Mouse (Mus musculus) neural tube, embryonic 12.5 days (tissue): ENCODE measurements around the gene Six4. TPM values are rescaled to one million over a fixed set of nuclear protein-coding genes. Genes with fewer than 3 reads are reported as not detected.
"Not testable (repeated sequence)": the region's sequence is repeated elsewhere in the genome, so short reads cannot be mapped to it uniquely, and the experiment has no call there.

Source experiments
- ATAC-seq: fragments of 200-750 bp; cut with Nextera tagmentation; 2 replicates; pipeline ENCODE4 v1.8.0; 2017; ENCODE audit warnings: low read depth, mild to moderate bottlenecking, moderate TSS enrichment, moderate library complexity; ENCODE audit not compliant: low FRiP score
- H3K27ac ChIP-seq: fragments of 300-500 bp; sonication (generic); 2 replicates; pipeline ENCODE4 v1.5.1; 2016
- H3K27me3 ChIP-seq: fragments of 300-500 bp; sonication (generic); replicated peaks from 2 replicates; pipeline ENCODE4 v1.6.1; 2016; ENCODE audit warnings: mild to moderate bottlenecking
- H3K36me3 ChIP-seq: fragments of 300-500 bp; sonication (generic); 2 replicates; pipeline ENCODE4 v1.6.1; 2016; ENCODE audit warnings: mild to moderate bottlenecking
- H3K4me1 ChIP-seq: fragments of 300-500 bp; sonication (generic); 2 replicates; pipeline ENCODE4 v1.6.1; 2016
- H3K4me2 ChIP-seq: fragments of 300-500 bp; sonication (generic); replicated peaks from 2 replicates; pipeline ENCODE4 v1.6.1; 2016; ENCODE audit warnings: mild to moderate bottlenecking
- H3K4me3 ChIP-seq: fragments of 300-500 bp; sonication (generic); 2 replicates; pipeline ENCODE4 v1.5.1; 2016
- H3K9ac ChIP-seq: fragments of 300-500 bp; sonication (generic); 2 replicates; pipeline ENCODE4 v1.6.1; 2016; ENCODE audit warnings: mild to moderate bottlenecking
- H3K9me3 ChIP-seq: fragments of 300-500 bp; sonication (generic); 2 replicates; pipeline ENCODE4 v1.6.1; 2016; ENCODE audit warnings: mild to moderate bottlenecking
- WGBS: fragments of 180-500 bp; shearing (Covaris S2); methylation state at CpG from one replicate; pipeline ENCODE4 v1.1.7; 2016; 5-methylcytosine and 5-hydroxymethylcytosine counted together
- polyA plus RNA-seq: library from polyadenylated mRNA; unstranded; fragments of >200 nt; fragmentation: Nextera tagmentation; extraction: Ambion mirVana; gene quantifications from 2 replicates; pipeline ENCODE4 v1.2.1, GENCODE M21; 2016

Six4 gene
- polyA plus RNA-seq, result 5.0 and 6.8 TPM in 2 replicates

DNA sequence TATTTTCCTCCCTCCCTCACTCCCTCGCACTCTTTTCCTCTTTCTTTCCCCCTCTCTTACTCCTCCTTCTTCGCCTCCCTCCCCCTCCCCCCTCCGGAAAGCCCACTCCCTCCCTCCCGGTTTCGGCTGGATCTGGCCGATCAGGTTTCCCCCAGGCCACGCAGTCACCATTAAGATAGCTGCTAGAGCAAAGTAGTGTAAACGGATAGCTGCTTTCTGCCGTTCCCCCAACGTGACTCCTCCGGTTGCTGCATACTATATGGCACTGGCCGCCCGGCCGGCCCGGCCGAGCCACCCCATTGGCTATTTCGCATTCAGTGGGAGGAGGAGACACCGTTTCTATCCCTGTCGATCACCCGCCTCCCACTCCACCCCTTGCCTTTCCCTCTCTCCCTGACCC lies at the start of gene Six4:
Six4 (minus strand) TSS at position 261 of the 400 bp plus-strand sequence.
- Histone ChIP-seq H3K4me2 (peak within 1 kb of the TSS; percentile 98), H3K9me3 (no peaks in the 10 kb centered on the region), H3K4me1 (peaks cover 20% of the 10 kb centered on the region), H3K4me3 (peak within 1 kb of the TSS; percentile 71), H3K27ac (peak within 1 kb of the TSS; percentile 57), H3K9ac (peak within 1 kb of the TSS; percentile 72), H3K36me3 (no peaks in the 10 kb centered on the region), H3K27me3 (peaks cover 14% of the 10 kb centered on the region)
- under 1% methylated on average over 20 of the region's 20 CpGs for whole genome bisulfite sequencing
- peak; percentile 84 for ATAC-seq

DNA sequence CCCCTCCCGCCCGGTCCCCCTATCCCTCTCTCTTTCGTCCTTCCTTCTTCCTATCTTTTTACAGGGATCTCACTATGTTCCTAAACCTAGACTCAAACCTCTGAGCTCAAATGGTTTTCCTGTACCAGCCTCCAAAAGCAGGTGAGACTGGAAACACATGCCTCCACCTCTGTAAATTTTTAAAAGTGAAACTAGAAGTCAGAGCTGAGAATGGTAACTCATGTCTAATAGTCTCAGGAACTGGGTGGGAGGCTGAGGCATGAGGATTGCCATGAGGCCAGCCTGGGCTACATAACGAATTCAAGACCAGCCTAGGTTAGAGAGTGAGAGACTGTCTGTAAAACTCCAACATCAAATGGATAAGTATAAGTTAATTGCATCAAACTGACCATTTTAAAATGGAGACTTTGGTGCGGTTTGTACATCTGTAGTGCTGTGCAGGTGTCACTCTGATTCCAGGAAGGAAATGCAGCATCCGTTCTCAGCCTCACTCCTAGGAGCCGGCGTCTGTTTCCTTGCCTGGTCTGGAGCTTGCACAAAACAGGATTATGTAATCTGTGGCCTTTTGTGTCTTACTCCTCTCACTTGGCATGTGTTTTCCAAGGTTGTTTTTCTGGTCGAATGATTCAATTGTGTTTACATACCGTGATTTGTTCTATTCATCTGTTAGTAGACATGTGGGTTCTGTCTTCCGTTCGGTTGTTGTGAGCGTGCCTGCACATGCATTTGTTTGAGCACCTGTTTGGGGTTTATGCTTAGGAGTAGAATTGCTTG lies 49.3 kb upstream of the Six4 start:
- Histone ChIP-seq H3K36me3 (no peaks in the 10 kb centered on the region), H3K27me3 (no peaks in the 10 kb centered on the region), H3K4me2 (no peak overlapping the region), H3K9ac (no peak overlapping the region), H3K27ac (no peak overlapping the region), H3K4me1 (no peaks in the 10 kb centered on the region), H3K4me3 (no peak overlapping the region), H3K9me3 (peaks cover 8% of the 10 kb centered on the region; the same call in 1 of the 2 replicates)
- no peak for ATAC-seq
- WGBS, result 80% methylated on average over 13 of the region's 13 CpGs

DNA sequence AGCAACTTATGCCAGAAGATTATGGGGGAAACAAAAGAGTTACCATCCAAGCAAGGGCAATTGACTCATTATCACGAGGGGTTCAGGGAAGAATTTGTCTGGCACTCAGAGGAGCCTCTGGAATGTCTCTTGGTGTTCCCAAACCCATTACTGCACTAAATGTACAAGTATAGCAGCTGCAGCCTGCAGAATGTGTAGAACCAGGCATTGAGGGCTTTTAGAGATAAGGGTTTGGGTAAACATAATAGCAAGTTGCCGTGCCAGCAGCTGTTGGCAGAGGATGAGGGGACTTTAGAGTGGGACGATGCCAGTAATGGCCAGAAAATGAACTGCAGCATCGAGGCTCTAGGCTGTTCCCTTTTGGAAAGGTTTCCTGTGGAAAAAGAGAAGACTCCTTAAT lies 47.1 kb upstream of the Six4 start:
- no peak for ATAC-seq
- WGBS, result 74% methylated on average over 4 of the region's 4 CpGs

DNA sequence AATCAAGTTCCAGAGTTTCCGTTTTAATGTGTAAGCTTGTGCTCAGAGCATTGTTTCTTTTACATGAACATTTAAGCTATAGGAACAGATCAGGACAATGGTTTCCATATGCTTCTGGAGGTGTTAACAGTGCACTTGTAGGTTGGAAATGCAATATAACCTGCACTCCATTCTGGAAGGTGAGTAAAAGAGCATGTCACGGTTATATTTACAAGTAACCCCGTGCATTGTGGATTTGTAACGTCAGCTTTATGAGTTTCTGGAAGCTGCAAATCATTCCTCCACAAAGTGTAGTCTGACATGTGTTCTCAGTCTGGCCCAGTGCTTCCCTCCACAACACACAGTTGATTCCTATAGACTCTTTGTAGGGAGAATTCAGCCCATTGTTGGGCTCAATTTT lies 40.9 kb upstream of the Six4 start:
- H3K9ac ChIP-seq, result no peak overlapping the region
- no peaks in the 10 kb centered on the region for H3K36me3 ChIP-seq
- no peak for ATAC-seq
- no peaks in the 10 kb centered on the region for H3K27me3 ChIP-seq
- H3K27ac ChIP-seq, result no peak overlapping the region
- H3K4me3 ChIP-seq, result no peak overlapping the region
- no peaks in the 10 kb centered on the region for H3K4me1 ChIP-seq
- WGBS, result 70% methylated on average over 4 of the region's 4 CpGs
- no peaks in the 10 kb centered on the region for H3K9me3 ChIP-seq
- H3K4me2 ChIP-seq, result no peak overlapping the region

More for the DNA sequence above, 47.1 kb upstream of the Six4 start:
- Histone ChIP-seq H3K4me2 (no peak overlapping the region), H3K4me1 (no peaks in the 10 kb centered on the region), H3K9me3 (peaks cover under 1% of the 10 kb centered on the region; the same call in 1 of the 2 replicates), H3K36me3 (no peaks in the 10 kb centered on the region), H3K4me3 (no peak overlapping the region), H3K27ac (no peak overlapping the region), H3K27me3 (no peaks in the 10 kb centered on the region), H3K9ac (no peak overlapping the region)

DNA sequence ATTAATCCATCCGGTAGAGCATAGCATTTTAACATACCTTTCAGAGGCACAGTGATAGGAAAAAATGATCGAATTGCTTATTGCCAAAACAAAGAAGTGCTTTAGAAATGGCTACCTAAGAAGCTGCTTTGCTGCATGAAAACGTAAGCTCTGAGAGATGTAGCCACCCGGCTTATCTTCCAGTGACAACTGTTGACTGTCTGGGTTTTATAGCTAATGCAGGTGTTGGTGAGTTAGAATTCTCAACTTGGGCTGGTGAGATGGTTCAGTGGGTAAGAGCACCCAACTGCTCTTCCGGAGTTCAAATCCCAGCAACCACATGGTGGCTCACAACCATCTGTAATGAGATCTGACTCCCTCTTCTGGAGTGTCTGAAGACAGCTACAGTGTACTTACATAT lies 37.8 kb upstream of the Six4 start:
- not testable (repeated sequence) for ATAC-seq, H3K4me3 ChIP-seq, H3K9ac ChIP-seq, H3K36me3 ChIP-seq, H3K4me1 ChIP-seq, H3K27me3 ChIP-seq, H3K9me3 ChIP-seq, H3K4me2 ChIP-seq, H3K27ac ChIP-seq
- 91% methylated on average over 5 of the region's 5 CpGs for WGBS

DNA sequence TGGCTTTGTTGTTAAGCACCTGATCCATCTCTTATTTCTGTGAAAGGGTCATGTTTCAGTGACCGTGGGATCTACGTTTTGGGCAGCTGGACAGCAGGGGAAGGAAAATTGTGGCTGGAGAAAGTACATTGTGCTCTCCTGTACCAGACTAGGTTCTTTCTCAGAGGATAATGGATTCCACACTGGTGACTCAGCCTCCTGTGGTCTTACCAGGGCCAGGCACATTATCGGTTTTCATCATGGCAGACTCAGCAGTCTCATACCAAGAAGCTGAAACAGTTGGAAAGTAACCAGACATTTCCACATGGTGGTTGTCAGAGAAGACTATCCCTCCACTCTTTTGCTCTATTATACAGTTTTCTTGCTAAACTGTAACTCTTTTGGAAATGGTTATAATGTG lies 34.0 kb upstream of the Six4 start:
- Histone ChIP-seq H3K9me3 (no peaks in the 10 kb centered on the region), H3K4me1 (no peaks in the 10 kb centered on the region), H3K27ac (no peak overlapping the region), H3K4me3 (no peak overlapping the region), H3K36me3 (no peaks in the 10 kb centered on the region), H3K4me2 (no peak overlapping the region), H3K27me3 (no peaks in the 10 kb centered on the region), H3K9ac (no peak overlapping the region)
- no peak for ATAC-seq
- WGBS, result 71% methylated on average over 3 of the region's 3 CpGs

DNA sequence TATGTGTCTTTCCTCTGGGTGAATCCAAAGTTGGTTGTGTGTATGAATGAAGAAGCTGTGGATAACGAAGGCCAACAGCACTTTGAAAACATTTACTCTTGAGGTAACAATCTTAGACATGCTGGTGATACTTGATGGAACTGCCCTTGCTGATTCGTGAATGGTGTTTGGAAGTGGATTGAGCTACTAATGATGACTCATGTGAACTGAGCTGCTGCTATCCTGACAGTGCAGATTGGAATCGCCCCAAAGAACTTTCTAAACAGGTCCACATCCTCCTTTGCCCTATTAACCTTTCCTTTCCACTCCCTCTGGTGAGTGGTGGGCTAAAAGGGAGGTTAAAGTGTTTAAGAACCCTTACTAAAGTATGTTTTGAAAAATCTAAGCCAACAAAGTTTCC lies 27.5 kb upstream of the Six4 start:
- no peak for ATAC-seq
- Histone ChIP-seq H3K4me2 (no peak overlapping the region), H3K9me3 (no peaks in the 10 kb centered on the region), H3K36me3 (no peaks in the 10 kb centered on the region), H3K27ac (no peak overlapping the region), H3K9ac (no peak overlapping the region), H3K4me1 (no peaks in the 10 kb centered on the region), H3K27me3 (no peaks in the 10 kb centered on the region), H3K4me3 (no peak overlapping the region)
- WGBS, result 87% methylated on average over 3 of the region's 3 CpGs

DNA sequence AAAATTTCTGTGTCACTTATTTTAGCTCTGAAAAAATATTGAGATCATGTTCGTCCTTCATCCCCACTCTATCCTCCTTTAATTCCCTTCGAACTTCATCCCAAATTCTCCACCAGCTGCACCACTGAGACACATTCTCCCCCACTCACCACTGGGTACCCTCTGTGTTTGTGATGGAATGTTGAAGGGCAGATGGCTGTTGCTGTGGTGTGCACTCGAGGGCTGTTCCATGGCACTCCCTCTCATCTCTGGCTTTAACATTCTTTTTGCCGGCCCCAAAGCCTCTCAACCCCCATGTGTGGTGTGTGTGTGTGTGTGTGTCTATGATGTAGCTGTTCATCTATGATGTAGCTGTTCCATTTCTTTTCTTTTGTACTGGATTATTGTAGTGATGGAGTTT lies 12.0 kb upstream of the Six4 start:
- H3K4me2 ChIP-seq, result 0 out of 2 replicates have a peak overlapping the region, but pooled peaks have one; percentile 6
- ATAC-seq, result no peak

DNA sequence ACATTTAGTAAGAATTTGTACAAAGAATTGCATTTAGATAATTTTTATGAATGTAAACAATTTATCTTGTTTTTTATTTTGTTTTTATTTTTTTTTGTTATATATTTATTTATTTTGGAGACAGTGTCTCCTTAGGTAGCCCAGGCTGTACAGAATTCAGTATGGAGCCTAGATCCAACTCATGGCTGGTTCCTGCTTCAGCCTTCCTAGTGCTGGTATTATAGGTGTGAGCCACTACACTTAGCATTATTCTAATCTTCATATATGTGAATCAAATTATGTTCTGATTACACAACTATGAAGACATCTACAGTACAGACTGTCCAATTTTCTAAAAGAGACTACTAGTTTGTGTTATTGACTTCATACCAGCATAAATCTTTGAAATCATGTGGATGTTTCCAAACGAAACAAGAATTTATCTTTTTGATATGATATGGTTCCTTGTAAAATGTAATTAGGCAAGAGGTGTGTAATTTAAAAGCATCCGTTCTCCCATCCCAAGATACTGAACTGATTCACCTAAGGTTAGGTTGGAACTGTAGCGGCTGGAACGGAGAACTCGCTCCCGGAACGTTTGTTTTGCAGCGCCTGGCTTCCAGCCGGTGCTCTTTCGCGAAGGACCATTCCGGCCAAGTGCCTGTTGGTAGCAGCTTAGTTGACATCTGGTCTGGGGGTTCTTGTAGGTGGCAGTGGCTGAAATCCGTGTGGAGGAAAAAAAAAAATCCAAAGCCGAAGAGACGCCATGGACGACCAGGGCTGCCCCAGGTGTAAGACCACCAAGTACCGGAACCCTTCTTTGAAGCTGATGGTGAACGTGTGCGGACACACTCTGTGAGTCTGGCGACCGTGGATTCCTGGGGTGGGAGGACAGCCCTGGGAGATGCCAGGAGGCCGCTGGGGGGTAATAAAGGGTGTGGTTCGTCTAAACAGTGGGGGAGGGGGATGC lies 10.1 kb upstream of the Six4 start, which contains the start of gene Mnat1:
Mnat1 (plus strand) TSS at position 625 of the 949 bp plus-strand sequence.
- 2% methylated on average over 23 of the region's 23 CpGs for WGBS
- H3K4me3 ChIP-seq, result peak within 1 kb of the TSS; percentile 66
- H3K27ac ChIP-seq, result no peak within 1 kb of the TSS
- H3K4me2 ChIP-seq, result peak within 1 kb of the TSS; percentile 71
- peaks cover 6% of the 10 kb centered on the region; the same call in 1 of the 2 replicates for H3K4me1 ChIP-seq
- no peaks in the 10 kb centered on the region for H3K36me3 ChIP-seq
- peak within 1 kb of the TSS; percentile 74 for H3K9ac ChIP-seq
- no peaks in the 10 kb centered on the region for H3K9me3 ChIP-seq
- H3K27me3 ChIP-seq, result no peaks in the 10 kb centered on the region
- ATAC-seq, result peak; percentile 71

More for the DNA sequence above, 12.0 kb upstream of the Six4 start:
- H3K4me1 ChIP-seq, result peaks cover 6% of the 10 kb centered on the region; the same call in 1 of the 2 replicates
- H3K36me3 ChIP-seq, result no peaks in the 10 kb centered on the region
- no peak overlapping the region for H3K4me3 ChIP-seq
- H3K9me3 ChIP-seq, result no peaks in the 10 kb centered on the region
- 77% methylated on average over 4 of the region's 4 CpGs for WGBS
- H3K27ac ChIP-seq, result no peak overlapping the region
- H3K9ac ChIP-seq, result no peak overlapping the region
- H3K27me3 ChIP-seq, result no peaks in the 10 kb centered on the region

DNA sequence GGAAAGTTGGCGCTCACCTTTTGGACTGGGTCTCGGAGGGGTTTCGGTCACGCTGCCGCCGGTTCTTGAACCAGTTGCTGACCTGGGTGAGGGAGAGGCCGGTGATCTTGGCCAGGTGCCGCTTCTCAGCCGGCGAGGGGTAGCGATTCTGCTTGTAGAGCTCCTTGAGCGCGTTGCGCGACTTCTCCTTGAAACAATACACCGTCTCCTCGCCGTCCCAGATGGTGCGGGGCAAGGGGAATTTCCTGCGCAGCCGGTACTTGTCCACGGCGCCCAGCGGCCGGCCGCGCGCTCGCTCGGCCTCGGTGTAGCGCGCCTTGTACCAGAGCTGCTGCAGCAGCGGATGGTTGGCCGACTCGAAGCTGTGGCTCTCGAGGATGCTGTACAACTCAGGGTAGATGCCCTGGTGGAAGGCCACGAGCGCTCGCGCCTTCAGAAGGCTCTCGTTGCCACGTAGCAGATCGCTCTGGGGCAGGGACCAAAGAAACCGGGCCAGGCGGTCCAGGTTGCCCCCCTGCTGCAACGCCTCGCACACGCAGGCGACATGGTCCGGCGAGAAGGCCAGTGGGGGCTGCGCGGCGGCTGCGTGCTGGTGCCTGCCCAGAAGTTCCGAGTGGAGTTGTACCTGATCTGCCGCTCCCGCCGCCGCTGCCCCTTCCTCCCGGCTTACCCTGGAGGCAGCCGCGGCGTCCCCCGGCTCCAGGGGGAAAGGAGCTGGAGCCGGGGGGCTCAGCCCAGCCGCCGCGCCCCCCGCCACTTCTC lies 749 bp downstream of the Six4 start:
- Histone ChIP-seq H3K36me3 (no peaks in the 10 kb centered on the region), H3K4me3 (peak overlapping the region; percentile 71), H3K9ac (peak overlapping the region; percentile 72), H3K4me1 (peaks cover 20% of the 10 kb centered on the region), H3K4me2 (peak overlapping the region; percentile 98), H3K27ac (peak overlapping the region; percentile 57), H3K9me3 (no peaks in the 10 kb centered on the region), H3K27me3 (peaks cover 14% of the 10 kb centered on the region)
- peak; percentile 71 for ATAC-seq
- WGBS, result under 1% methylated on average over 66 of the region's 71 CpGs

DNA sequence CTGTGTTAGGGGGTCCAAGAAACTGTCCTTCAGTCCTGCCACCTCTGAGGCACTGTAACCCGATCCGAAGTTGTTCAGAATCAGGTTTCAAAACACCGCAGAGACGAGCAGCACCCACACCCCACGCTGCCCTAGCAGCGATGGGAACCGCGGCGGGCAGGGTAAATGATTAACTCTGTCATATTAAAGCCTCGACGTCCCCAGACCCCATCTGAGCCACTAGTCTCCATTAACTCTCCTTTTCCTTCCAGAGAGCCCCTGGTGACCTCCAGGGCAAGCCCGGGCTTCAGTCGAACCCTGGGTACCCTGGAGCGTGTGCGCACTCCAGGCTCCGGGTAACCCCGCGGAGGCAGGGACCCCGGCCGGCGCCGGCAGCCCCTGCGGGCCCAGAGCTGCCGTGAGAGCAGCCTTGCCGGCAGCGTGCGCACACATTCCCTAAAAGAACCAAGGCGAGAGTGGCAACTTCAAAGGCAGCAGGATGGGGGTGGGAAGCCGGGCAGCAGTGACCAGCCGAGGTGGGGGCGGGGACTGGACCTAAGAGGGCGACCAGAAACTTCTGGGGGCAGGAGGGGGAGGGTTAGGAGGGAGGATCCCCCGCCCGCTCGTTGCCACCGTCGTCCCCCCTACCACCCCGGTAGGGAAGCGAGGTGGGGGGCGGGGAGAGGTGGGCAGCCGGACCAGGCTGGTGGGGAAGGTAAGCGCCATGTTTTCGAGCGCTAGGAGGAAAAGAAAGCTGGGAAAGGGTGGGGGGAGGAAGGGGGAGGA lies 1.5 kb downstream of the Six4 start:
- Histone ChIP-seq H3K27me3 (peaks cover 14% of the 10 kb centered on the region), H3K4me1 (peaks cover 20% of the 10 kb centered on the region), H3K27ac (no peak overlapping the region), H3K4me3 (peak overlapping the region; percentile 71), H3K9ac (peak overlapping the region; percentile 72), H3K36me3 (no peaks in the 10 kb centered on the region), H3K9me3 (no peaks in the 10 kb centered on the region), H3K4me2 (peak overlapping the region; percentile 98)
- 1% methylated on average over 43 of the region's 44 CpGs for WGBS
- peak; percentile 38 for ATAC-seq
